Mouse (Mus musculus): Measurements from ENCODE around the gene Zfp804a. TPM values are rescaled to one million over a fixed set of nuclear protein-coding genes. Genes with fewer than 3 reads are reported as not detected.

The Zfp804a gene
- polyA plus RNA-seq, 1 experiment: not detected

DNA sequence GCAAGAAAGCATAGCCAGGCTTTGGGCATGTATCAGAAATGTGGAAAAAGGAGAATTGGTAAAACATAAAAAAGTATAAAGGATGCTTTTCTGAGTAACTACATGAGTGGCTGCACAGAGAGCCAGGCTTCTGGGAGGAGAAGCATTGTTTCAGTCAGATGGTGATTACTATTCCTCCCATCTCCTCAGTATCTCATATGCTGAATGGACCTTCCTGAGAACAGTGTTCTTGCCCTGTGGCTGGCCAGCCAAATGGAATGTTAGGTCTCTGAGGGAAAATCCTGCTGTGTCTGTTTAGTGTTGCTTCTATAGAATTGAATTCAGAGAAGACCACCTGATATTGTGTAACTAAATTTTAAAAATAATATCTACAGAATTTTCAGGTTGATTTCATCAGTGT is 193.0 kb downstream of the Zfp804a start:
- Histone ChIP-seq H3K4me1 (ENCODE audit: control insufficient read depth, insufficient read depth, low read length) (no peaks in the 10 kb centered on the region), H3K4me3 (ENCODE audit: insufficient read depth, low read length) (no peak overlapping the region), H3K27ac (ENCODE audit: insufficient read depth, low read depth, low read length) (no peak overlapping the region)
- TF ChIP-seq POLR2A (IDR thresholded peaks at IDR 0.05; ENCODE audit: borderline replicate concordance, low read depth, low read length): no peak
- no peak for TF ChIP-seq CTCF (IDR thresholded peaks at IDR 0.05; ENCODE audit: low read depth, low read length)

DNA sequence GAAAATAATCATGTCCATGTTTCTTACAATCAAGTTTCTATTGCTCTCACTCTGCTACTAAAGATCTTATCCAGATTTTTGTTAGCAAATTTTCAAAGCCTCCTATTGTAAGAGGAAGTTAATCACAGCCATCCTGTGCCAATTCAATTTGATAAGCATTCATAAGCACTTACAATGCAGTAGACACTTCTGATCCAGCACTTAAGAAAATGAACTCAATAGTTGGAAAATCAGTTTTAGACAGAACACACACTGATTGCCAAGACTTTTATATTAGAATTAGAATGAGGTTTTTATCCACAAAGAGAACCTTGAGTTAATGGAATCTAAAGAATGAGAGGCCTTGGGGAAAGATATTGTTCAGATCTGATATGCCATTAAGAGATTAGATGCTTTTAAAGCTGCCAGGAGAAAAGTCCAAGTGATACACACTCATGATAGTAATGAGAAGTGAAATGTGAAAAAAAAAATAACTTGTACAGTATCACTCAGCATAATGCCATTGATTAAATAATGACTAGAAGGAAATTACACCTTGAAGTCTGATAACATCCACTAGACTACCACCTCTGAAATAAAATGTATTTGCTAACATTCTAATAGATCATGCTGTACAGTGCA is 194.0 kb downstream of the Zfp804a start:
- TF ChIP-seq CTCF (IDR thresholded peaks at IDR 0.05; ENCODE audit: low read depth, low read length) (no peak), POLR2A (IDR thresholded peaks at IDR 0.05; ENCODE audit: borderline replicate concordance, low read depth, low read length) (no peak)
- H3K4me3 ChIP-seq (ENCODE audit: insufficient read depth, low read length): no peak overlapping the region
- no peak overlapping the region for H3K27ac ChIP-seq (ENCODE audit: insufficient read depth, low read depth, low read length)
- no peaks in the 10 kb centered on the region for H3K4me1 ChIP-seq (ENCODE audit: control insufficient read depth, insufficient read depth, low read length)

DNA sequence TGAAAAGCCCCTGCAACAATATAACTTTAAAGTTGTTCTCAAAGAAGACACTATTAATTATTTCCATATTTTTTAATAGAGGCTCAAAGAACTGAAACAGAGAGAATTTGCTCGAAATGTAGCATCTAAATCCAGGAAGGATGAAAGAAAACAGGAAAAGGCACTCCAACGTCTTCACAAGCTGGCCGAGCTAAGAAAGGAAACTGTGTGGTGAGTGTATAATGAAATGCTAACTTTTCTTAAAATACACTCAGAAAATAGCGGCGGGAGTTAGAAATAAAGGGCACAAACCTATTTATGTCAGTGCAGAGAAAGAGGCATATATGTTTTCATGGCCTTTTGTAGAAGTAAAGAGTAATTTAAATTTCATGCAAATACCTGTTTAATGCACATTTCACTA is 200.4 kb downstream of the Zfp804a start:
- H3K4me1 ChIP-seq (ENCODE audit: control insufficient read depth, insufficient read depth, low read length): no peaks in the 10 kb centered on the region
- no peak overlapping the region for H3K4me3 ChIP-seq (ENCODE audit: insufficient read depth, low read length)
- TF ChIP-seq CTCF (IDR thresholded peaks at IDR 0.05; ENCODE audit: low read depth, low read length): no peak
- TF ChIP-seq POLR2A (IDR thresholded peaks at IDR 0.05; ENCODE audit: borderline replicate concordance, low read depth, low read length): no peak
- no peak overlapping the region for H3K27ac ChIP-seq (ENCODE audit: insufficient read depth, low read depth, low read length)

DNA sequence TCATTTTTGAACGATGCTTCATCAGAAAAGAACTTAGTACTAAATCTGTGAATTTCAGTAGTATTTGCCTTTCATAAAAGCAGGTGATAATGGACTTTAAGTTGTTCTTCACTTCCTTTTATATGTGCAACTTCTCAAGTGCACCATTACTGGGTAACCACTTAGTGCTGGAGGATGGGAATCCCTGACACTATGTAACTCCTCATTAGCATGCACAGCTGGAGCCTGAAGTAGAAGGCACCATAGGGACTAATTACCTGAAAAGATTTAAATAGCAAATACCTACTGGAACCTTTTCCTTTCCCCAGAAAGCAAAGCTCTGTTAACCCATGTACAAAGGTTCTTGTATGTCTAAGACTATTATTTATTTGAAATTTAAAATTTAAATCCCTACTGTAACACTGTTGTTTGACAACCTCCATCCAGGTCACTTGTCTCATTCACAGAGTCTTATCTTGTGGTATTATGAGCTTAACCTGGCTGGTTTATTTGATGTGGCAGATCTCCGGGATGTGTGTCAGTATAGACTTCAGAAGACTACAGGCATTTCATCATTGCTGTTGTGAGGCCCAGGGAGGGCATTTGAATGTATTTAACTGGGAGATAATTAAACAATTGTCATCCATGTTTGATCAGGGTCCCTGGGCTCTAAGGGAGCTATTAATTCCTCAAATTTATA is 229.7 kb downstream of the Zfp804a start:
- Histone ChIP-seq H3K4me3 (ENCODE audit: insufficient read depth, low read length) (no peak overlapping the region), H3K27ac (ENCODE audit: insufficient read depth, low read depth, low read length) (no peak overlapping the region), H3K4me1 (ENCODE audit: control insufficient read depth, insufficient read depth, low read length) (no peaks in the 10 kb centered on the region)
- TF ChIP-seq POLR2A (IDR thresholded peaks at IDR 0.05; ENCODE audit: borderline replicate concordance, low read depth, low read length) (no peak), CTCF (IDR thresholded peaks at IDR 0.05; ENCODE audit: low read depth, low read length) (no peak)

DNA sequence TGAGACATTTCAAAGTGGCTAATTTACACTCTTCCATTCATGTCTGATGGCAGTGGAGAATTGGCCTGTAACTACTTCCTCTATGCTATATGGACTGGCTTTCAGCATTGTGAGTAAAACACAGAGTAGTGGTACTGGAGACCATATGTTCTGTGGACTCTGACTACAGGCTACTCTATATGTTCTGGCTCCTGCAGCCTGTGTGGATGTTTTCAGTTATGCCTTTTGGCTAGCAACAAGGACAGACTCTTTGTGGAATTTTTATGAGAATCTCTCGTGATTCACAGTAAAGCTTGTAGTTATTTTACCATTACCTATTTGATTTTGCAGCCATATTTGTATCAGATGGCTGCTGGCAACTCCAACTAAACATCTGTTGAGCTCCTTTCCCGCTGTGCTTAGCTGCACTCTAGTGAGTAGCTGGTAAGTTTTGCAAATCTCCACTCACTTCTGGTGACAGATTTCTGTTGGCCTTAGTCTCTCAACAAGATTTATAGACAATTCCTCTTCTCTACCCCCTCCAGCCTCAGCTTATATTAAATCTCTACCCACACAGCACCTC is 242.0 kb downstream of the Zfp804a start:
- Histone ChIP-seq H3K27ac (ENCODE audit: insufficient read depth, low read depth, low read length) (no peak overlapping the region), H3K4me1 (ENCODE audit: control insufficient read depth, insufficient read depth, low read length) (no peaks in the 10 kb centered on the region), H3K4me3 (ENCODE audit: insufficient read depth, low read length) (no peak overlapping the region)
- TF ChIP-seq CTCF (IDR thresholded peaks at IDR 0.05; ENCODE audit: low read depth, low read length) (no peak), POLR2A (IDR thresholded peaks at IDR 0.05; ENCODE audit: borderline replicate concordance, low read depth, low read length) (no peak)
